Mouse (Mus musculus) NIH3T3 (cell line): Measurements from ENCODE around the gene Fbxw21.
A peak's percentile ranks its signal among the peaks of the same experiment; 100 is the strongest.
"Not testable (repeated sequence)": the region's sequence is repeated elsewhere in the genome, so short reads cannot be mapped to it uniquely, and the experiment has no call there.

ENCODE experiments used
- DNase-seq: peaks from one replicate; pipeline ENCODE4 v3.0.0-alpha.2; 2012; ENCODE audit warnings: low read depth

Fbxw21 gene

DNA sequence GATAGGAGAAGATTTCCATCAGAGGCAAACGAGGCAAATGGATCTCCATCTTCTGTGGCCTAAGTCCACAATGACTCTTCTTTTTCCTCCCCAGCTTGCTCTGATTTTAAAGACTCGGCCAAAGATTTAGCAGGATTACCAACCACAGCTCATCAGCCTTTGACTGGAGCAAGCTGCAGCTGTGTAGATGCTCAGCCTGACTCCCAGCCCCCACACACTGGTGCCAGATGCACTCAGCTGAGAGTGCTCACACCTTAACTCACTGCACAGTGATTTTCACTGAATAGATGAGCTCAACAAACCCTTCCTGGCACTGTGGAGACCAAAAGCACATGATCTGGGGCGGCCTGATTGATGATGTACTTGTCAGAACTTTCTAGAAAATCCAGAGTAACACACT is at the start of gene Fbxw21:
Gene Fbxw21 (minus strand): TSS at position 101 of the 400 bp plus-strand sequence.
- DNase-seq: no peak

DNA sequence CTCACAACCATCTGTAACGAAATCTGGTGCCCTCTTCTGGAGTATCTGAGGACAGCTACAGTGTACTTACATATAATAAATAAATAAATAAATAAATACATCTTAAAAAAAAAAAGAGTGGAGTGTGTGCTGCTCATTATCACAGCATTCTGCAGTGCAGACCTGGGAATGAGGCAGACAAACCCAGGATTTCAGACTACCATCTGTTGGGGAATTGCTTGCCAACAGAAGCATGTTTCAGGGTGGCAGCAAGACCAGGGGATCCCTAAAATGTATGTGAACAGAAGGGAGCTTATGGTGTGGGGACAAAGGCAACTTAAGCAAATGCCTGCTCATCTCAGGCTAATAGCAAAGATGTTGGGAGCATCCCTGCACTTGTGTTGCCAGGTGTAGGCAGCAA is 39.5 kb upstream of the Fbxw21 start:
- not testable (repeated sequence) for DNase-seq

DNA sequence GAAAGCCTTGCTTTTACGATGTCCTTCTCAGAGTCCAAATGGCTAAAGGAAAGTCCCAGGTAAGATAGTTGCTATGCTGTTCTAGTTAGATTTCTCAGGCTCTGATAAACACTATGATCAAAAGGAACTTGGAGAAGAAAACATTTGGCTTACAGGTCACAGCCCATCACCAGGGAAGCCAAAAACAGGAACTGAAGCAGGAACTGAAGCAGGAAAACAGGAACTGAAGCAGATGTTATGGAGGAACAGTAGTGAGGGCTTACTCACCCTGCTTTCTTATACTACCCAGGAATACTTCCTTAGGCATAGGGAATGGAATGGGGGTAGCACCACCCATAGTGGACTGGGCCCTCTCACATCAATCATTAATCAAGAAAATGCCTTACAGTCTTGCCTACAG is 38.5 kb upstream of the Fbxw21 start:
- no peak for DNase-seq

GRCm38 (mm10) chr9:109199353-109199752 is 37.5 kb upstream of the Fbxw21 start:
- no peak for DNase-seq

- not testable (repeated sequence) for DNase-seq
These were observed 34.0 kb upstream of the Fbxw21 start, which contains the start of gene Fbxw13 for GRCm38 (mm10) chr9:109195875-109196274. TSS of gene Fbxw13 (minus strand) at chr9:109195975.

DNA sequence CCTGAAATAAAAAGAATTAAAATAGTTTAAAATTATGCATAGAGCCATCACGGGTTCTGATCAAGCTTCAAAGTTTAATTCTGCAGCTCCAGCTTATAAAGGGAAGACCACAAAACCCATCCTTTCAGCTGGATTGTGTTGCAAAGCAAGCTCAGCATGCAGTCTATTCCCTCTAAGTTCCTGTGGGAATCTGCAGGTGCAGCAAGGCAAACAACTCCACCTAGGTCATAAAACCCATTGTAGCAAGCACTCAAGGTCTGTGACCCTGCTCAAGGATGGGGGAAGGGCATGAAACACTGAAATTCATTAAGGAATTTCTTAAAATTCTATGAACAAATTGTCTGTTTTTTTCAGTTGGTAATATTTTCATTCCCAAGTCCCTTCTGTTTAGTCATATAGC is 15.4 kb upstream of the Fbxw21 start:
- DNase-seq: no peak

DNA sequence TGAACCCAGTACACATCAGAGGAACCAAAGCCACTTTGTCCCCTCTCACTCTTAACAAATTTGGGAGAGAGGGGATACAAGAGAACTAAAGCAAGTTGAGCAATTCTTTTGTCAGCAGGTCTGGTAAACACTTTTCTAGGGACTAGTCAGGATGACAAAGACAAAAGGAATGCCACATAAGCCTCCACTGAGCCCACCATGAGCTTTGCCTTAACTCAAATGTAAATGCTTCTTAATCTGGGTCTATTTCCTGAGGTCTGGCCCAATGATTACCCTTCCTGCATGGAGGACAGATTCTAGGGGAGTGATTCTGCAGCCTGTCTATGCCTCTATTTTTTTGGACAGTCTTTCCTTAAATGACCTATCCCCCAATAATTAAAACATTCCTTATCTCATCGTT is 14.5 kb upstream of the Fbxw21 start:
- no peak for DNase-seq

DNA sequence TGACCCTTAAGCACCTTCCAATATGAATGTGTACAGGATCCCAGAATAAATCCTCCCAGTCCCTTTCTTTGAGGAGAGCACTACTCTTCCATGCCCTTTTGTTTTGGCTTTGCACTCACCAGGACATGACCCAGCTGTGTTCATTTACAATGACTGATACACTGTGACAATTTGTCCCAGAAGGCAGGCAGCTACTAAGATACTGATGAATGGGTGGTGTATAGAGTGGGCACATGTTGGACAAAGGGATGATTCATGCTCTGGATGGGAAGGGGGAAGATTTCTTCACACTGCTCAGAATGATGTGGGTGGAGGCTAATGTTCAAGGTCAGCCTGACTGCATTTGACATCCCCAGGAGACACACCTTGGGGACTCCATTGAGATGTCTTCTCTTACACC is 5.5 kb upstream of the Fbxw21 start:
- no peak for DNase-seq

DNA sequence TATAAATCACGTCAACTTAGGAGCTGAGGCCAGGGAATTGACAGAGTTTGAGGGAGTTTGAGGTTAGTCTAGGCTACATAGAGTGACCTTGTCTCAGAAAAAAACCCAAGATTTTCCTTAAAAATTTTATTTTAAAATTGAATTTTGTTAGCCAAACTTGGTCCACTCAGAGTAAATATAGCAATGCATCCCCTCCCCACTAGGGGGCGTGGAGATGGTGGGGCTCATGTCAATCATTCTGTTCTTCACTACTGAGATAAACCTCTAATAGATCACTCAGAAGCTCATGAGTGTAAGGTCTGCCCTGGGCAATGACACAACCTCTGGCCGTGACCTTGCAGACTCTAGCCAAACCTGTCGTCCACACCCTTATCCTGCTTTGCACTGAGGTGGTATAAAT is 21.4 kb downstream of the Fbxw21 start:
- not testable (repeated sequence) for DNase-seq

- no peak for DNase-seq
These were observed 31.8 kb downstream of the Fbxw21 start for GRCm38 (mm10) chr9:109130076-109130475.

DNA sequence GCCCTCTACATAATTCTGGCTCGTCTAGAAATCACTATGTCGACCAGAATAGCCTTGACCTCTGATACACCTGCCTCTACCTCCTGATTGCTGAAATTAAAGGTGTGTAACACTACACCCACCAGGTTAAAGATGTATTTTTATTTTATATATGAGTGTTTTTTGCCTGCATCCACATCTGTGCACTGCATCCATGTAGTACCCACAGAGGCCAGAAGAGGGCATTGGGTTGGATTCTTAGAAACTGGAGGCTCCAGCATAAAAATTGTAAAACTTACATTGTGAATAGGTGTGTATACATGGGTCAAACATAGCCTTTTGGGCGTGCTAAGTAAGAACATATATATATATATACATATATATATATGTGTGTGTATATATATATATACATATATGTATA is 33.6 kb downstream of the Fbxw21 start:
- DNase-seq: peak; percentile 61

GRCm38 (mm10) chr9:109127076-109127475 is 34.8 kb downstream of the Fbxw21 start:
- no peak for DNase-seq

- DNase-seq: no peak
These were observed 36.4 kb downstream of the Fbxw21 start for GRCm38 (mm10) chr9:109125481-109125880.

DNA sequence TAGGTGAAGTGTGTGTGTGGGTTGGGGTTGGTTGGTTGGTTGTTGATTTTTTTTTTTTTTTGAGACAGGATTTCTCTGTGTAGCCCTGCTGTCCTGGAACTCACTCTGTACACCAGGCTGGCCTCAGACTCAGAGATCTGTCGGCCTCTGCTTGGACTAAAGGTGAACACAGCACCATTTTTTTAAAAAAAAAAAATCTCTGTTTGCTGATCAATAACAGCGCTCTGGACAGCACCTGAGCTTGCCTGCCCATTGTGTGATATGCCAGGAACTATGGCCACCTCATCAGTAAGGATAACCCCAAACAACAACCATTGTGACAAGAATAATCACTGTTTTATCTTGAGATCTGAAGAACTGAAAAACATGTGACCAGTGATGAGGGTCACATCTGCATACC is 36.8 kb downstream of the Fbxw21 start:
- DNase-seq: no peak

DNA sequence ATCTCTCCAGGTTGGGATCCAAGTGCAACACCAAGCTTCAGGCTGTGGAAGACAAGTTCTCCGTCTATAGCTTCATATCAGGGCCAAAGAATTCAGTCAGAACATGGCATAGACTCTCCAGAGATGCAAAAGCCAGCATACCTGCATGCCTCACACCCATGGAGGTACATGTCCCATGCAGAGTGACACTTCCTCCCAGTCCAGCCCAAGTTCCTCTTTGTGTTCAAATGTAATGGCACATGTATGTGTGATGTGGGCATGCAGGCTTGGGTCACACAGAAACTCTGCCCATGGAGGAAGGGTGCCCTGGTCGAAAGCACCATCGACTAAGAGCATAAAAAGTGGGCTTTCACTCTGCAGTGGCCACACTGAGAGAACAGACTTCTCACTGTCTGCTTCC is 37.7 kb downstream of the Fbxw21 start:
- no peak for DNase-seq

DNA sequence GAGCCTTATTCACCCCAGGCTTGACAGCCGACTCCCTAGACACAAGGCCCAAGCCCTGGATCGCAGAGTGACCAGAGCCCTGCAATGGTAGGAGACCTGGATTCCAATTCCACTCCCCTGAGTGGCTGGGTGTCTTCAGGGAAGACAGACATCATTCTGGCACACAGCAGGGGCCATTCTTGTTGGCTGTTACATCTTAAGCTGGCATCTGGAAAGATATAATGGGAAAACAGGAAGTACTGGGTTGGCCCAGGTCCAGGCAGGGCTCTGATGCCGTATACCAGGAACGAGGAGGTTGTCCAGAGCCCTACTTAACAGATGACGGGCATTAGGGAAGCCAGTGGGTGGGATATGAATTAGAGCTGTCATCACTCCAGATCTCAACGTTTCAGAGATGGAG is 38.6 kb downstream of the Fbxw21 start:
- DNase-seq: peak; percentile 20

DNA sequence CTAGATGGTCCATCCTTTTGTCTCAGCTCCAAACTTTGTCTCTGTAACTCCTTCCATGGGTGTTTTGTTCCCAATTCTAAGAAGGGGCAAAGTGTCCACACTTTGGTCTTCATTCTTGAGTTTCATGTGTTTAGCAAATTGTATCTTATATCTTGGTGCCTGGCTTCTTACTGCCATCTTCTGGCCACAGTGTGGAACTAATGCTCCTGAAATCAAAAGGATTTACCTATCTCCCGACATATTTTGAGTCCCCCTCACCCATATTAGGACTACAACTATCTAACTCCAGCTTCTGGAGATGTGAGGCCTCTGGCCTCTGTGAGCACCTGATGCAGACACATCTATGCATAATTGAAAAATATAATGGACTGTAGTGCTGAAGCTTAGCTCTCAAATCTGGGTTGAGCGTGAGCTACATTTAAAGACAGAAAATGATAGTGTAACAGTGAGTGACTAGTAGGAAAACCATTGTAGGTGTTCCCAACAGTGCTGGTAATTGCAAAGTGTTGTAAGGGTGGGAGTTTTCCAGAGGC is 39.2 kb downstream of the Fbxw21 start:
- DNase-seq: peak; percentile 71

DNA sequence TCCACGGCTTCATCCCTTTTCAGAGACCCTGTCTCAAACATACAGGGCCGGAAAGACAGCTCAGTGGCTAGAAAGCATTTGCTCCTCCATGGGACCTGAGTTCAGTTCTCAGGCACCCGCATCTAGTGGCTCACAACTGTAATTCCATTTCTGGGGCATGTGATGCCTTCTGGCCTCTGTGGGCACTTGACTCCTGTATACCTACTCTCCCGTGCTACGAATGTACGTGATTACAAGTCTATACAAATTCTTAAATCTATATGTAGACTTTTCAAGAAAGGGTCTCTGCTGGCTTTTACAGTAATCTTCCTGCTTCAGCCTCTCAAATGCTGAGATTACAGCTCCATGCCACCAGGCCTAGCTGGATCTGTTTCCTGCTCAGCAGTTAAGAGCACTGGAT is 40.9 kb downstream of the Fbxw21 start:
- DNase-seq: no peak

- DNase-seq: no peak
These were observed 42.3 kb downstream of the Fbxw21 start for GRCm38 (mm10) chr9:109119571-109119970.

DNA sequence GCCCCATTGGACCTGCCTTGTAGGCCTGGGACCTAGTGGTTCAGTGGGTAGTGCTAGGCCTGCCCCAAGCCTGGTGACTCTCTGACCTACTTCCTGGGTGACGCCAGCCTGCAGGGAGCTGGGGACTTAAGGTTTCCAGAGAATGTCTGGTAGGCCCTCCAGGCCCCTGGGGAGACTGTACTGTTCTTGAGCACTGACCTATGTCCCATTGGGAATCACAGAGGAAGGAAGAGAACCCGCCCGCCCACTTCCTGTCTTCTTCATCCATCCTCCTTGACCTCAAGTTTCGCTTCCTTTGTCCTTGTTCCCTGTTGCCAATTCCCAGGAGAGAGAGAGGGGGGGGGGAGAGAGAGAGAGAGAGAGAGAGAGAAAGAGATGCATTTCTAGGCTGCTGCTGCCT is 43.7 kb downstream of the Fbxw21 start:
- no peak for DNase-seq

- no peak for DNase-seq
These were observed 45.6 kb downstream of the Fbxw21 start for GRCm38 (mm10) chr9:109116205-109116604.

DNA sequence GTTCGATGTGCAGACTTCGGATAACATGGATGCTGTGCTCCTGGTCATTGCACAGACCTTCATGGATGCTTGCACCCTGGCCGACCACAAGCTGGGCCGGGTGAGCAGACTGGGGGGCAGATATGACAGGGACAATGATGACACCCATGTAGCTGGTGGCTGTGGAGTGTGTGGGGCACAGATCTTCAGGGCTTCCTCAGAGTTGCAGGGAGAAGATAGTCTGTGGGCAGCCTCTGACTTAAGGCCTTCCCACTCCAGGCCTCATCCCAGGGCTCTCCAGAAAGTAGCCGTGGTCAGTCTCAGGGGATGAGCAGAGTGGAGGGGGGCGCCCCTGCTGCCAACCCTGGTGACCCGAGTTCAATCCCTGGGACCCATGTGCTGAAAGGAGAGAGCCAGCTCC is 47.0 kb downstream of the Fbxw21 start:
- DNase-seq: no peak

GRCm38 (mm10) chr9:109114276-109114675 is 47.6 kb downstream of the Fbxw21 start:
- DNase-seq: no peak

GRCm38 (mm10) chr9:109113331-109113730 is 48.5 kb downstream of the Fbxw21 start:
- DNase-seq: no peak

GRCm38 (mm10) chr9:109111591-109111990 is 50.2 kb downstream of the Fbxw21 start:
- no peak for DNase-seq
